Mouse (Mus musculus) ovary, postnatal 10 days (tissue): Measurements from ENCODE around the gene Snx8.
"Not testable (repeated sequence)": the region's sequence is repeated elsewhere in the genome, so short reads cannot be mapped to it uniquely, and the experiment has no call there.

Experiments used
- DNase-seq: peaks from one replicate; pipeline ENCODE4 v3.0.0; 2022; ENCODE audit warnings: low spot score

Snx8 gene

GRCm38 (mm10) chr5:140384462-140384861 is 4.6 kb downstream of the Snx8 start:
- no peak for DNase-seq

GRCm38 (mm10) chr5:140383559-140383958 is 5.5 kb downstream of the Snx8 start:
- DNase-seq = no peak

GRCm38 (mm10) chr5:140382688-140383087 is 6.4 kb downstream of the Snx8 start:
- no peak for DNase-seq

GRCm38 (mm10) chr5:140381156-140381555 is 7.9 kb downstream of the Snx8 start:
- DNase-seq = no peak

- DNase-seq = no peak
Observed at GRCm38 (mm10) chr5:140379299-140379698, 9.8 kb downstream of the Snx8 start.

- DNase-seq = no peak
Observed at GRCm38 (mm10) chr5:140378121-140378853, 10.8 kb downstream of the Snx8 start.

GRCm38 (mm10) chr5:140375249-140375829 is 13.7 kb downstream of the Snx8 start:
- no peak for DNase-seq

- DNase-seq = no peak
Observed at GRCm38 (mm10) chr5:140374226-140374625, 14.8 kb downstream of the Snx8 start.

GRCm38 (mm10) chr5:140373711-140374110 is 15.4 kb downstream of the Snx8 start:
- no peak for DNase-seq

- no peak for DNase-seq
Observed at GRCm38 (mm10) chr5:140371671-140372070, 17.4 kb downstream of the Snx8 start.

GRCm38 (mm10) chr5:140370446-140371254 is 18.4 kb downstream of the Snx8 start:
- no peak for DNase-seq

GRCm38 (mm10) chr5:140369466-140369865 is 19.6 kb downstream of the Snx8 start:
- no peak for DNase-seq

- DNase-seq = no peak
Observed at GRCm38 (mm10) chr5:140368926-140369325, 20.1 kb downstream of the Snx8 start.

GRCm38 (mm10) chr5:140368126-140368525 is 20.9 kb downstream of the Snx8 start:
- not testable (repeated sequence) for DNase-seq

GRCm38 (mm10) chr5:140364415-140364814 is 24.6 kb downstream of the Snx8 start:
- DNase-seq = no peak

GRCm38 (mm10) chr5:140359930-140360674 is 29.0 kb downstream of the Snx8 start:
- no peak for DNase-seq

GRCm38 (mm10) chr5:140357466-140357865 is 31.6 kb downstream of the Snx8 start:
- no peak for DNase-seq

- DNase-seq = no peak
Observed at GRCm38 (mm10) chr5:140355934-140356333, 33.1 kb downstream of the Snx8 start.

GRCm38 (mm10) chr5:140352352-140352751 is 36.7 kb downstream of the Snx8 start:
- DNase-seq = no peak

- no peak for DNase-seq
Observed at GRCm38 (mm10) chr5:140350731-140351497, 38.1 kb downstream of the Snx8 start.

GRCm38 (mm10) chr5:140349882-140350281 is 39.2 kb downstream of the Snx8 start:
- DNase-seq = no peak
